Mouse (Mus musculus): ENCODE measurements at regions not wholly inside any gene's neighbourhood (a gene's known extent, or its start where the extent isn't known, plus 50 kb on each side); places are given as distances from the start of the nearest gene placed in this dataset.

DNA sequence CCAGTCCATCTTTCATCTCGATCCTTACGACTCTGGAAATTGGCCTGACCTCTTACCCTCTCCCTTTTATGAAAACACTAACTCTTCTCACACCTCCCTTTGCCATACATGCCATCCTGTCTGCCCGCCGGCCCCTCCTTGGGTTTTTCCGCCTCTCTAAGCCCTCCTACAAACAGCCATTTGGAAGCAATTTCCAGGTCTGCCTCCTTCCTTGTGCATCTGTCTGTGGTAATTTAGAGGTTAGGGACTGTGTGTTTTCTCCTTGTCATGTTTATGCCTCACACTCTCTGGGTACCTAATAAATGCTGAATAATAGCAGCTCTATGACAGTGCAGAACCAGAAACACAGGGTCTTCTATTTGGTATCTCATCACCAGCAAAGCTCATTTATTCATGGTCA is 99.7 kb upstream of the Adgrl2 start:
- TF ChIP-seq POLR2A (IDR thresholded peaks at IDR 0.05; ENCODE audit: insufficient read depth, low read depth, low read length) (no peak), CTCF (IDR thresholded peaks at IDR 0.05) (no peak)
